Mouse (Mus musculus) megakaryocyte, embryonic 14.5 days (primary cell): ENCODE data around the gene Hyal2. TPM values are rescaled to one million over a fixed set of nuclear protein-coding genes. Genes with fewer than 3 reads are reported as not detected.
A peak's percentile ranks its signal among the peaks of the same experiment; 100 is the strongest.

Experiments
- H3K27me3 ChIP-seq: replicated peaks from 2 replicates; pipeline ENCODE3; 2012; ENCODE audit warnings: inconsistent platforms
- H3K36me3 ChIP-seq: replicated peaks from 2 replicates; pipeline ENCODE3; 2012; ENCODE audit warnings: low read length, inconsistent platforms, mixed read lengths
- H3K4me1 ChIP-seq: 2 replicates; pipeline ENCODE4 v1.6.1; 2012; ENCODE audit warnings: inconsistent platforms
- H3K4me3 ChIP-seq: replicated peaks from 2 replicates; pipeline ENCODE3; 2012; ENCODE audit warnings: moderate library complexity, mild to moderate bottlenecking, inconsistent platforms
- H3K9me3 ChIP-seq: 2 replicates; pipeline ENCODE4 v1.6.1; 2012; ENCODE audit warnings: inconsistent platforms
- FLI1 ChIP-seq: IDR thresholded peaks from 2 replicates; pipeline ENCODE4 v1.6.1; 2012; ENCODE audit warnings: low read length, inconsistent platforms, mixed read lengths
- GATA1 ChIP-seq: IDR thresholded peaks from 3 replicates; pipeline ENCODE4 v1.6.1; 2012; ENCODE audit warnings: mixed read lengths, low read length, inconsistent platforms, borderline replicate concordance
- polyA plus RNA-seq: library from polyadenylated mRNA; stranded (reverse); fragments of >175 nt; gene quantifications from 2 replicates; pipeline ENCODE4 v1.2.3, GENCODE M21; 2012; ENCODE audit warnings: low replicate concordance; ENCODE audit not compliant: insufficient read depth

The Hyal2 gene
- polyA plus RNA-seq, 1 experiment: 11.8 TPM

GRCm38 (mm10) chr9:107587833-107588639, 20.3 kb downstream of the Hyal2 start:
- H3K9me3 ChIP-seq: no peaks in the 10 kb centered on the region
- TF ChIP-seq GATA1: no peak
- no peak for TF ChIP-seq FLI1
- peaks cover 58% of the 10 kb centered on the region for H3K36me3 ChIP-seq
- peak overlapping the region; percentile 96 for H3K4me3 ChIP-seq
- H3K27me3 ChIP-seq: no peaks in the 10 kb centered on the region
- peaks cover 70% of the 10 kb centered on the region for H3K4me1 ChIP-seq

- no peaks in the 10 kb centered on the region for H3K9me3 ChIP-seq
- no peaks in the 10 kb centered on the region for H3K27me3 ChIP-seq
- peaks cover 69% of the 10 kb centered on the region for H3K4me1 ChIP-seq
- no peak overlapping the region for H3K4me3 ChIP-seq
- TF ChIP-seq FLI1 (no peak), GATA1 (no peak)
- H3K36me3 ChIP-seq: peaks cover 58% of the 10 kb centered on the region
Observed at GRCm38 (mm10) chr9:107590058-107590772, 22.5 kb downstream of the Hyal2 start.

GRCm38 (mm10) chr9:107590773-107591060, 23.0 kb downstream of the Hyal2 start:
- Histone ChIP-seq H3K36me3 (peaks cover 55% of the 10 kb centered on the region), H3K9me3 (no peaks in the 10 kb centered on the region), H3K4me3 (no peak overlapping the region), H3K4me1 (peaks cover 69% of the 10 kb centered on the region), H3K27me3 (no peaks in the 10 kb centered on the region)
- TF ChIP-seq FLI1: no peak
- no peak for TF ChIP-seq GATA1

GRCm38 (mm10) chr9:107593101-107593976, 25.6 kb downstream of the Hyal2 start:
- TF ChIP-seq FLI1 (no peak), GATA1 (no peak)
- Histone ChIP-seq H3K9me3 (no peaks in the 10 kb centered on the region), H3K36me3 (peaks cover 55% of the 10 kb centered on the region), H3K27me3 (peaks cover 7% of the 10 kb centered on the region), H3K4me1 (peaks cover 63% of the 10 kb centered on the region), H3K4me3 (no peak overlapping the region)

GRCm38 (mm10) chr9:107594281-107595062, 26.7 kb downstream of the Hyal2 start:
- peaks cover 18% of the 10 kb centered on the region for H3K27me3 ChIP-seq
- no peak for TF ChIP-seq FLI1
- TF ChIP-seq GATA1: no peak
- H3K4me1 ChIP-seq: peaks cover 57% of the 10 kb centered on the region
- no peaks in the 10 kb centered on the region for H3K9me3 ChIP-seq
- H3K4me3 ChIP-seq: no peak overlapping the region
- H3K36me3 ChIP-seq: peaks cover 54% of the 10 kb centered on the region

- Histone ChIP-seq H3K36me3 (peaks cover 31% of the 10 kb centered on the region), H3K4me1 (peaks cover 51% of the 10 kb centered on the region), H3K4me3 (no peak overlapping the region), H3K27me3 (peaks cover 41% of the 10 kb centered on the region), H3K9me3 (no peaks in the 10 kb centered on the region)
- no peak for TF ChIP-seq FLI1
- no peak for TF ChIP-seq GATA1
Observed at GRCm38 (mm10) chr9:107596619-107597569, 29.1 kb downstream of the Hyal2 start.

- H3K27me3 ChIP-seq: peaks cover 45% of the 10 kb centered on the region
- H3K36me3 ChIP-seq: peaks cover 18% of the 10 kb centered on the region
- H3K4me1 ChIP-seq: peaks cover 50% of the 10 kb centered on the region
- no peak for TF ChIP-seq FLI1
- no peaks in the 10 kb centered on the region for H3K9me3 ChIP-seq
- no peak overlapping the region for H3K4me3 ChIP-seq
Observed at GRCm38 (mm10) chr9:107598385-107598784, 30.6 kb downstream of the Hyal2 start.

- Histone ChIP-seq H3K9me3 (no peaks in the 10 kb centered on the region), H3K36me3 (peaks cover 8% of the 10 kb centered on the region), H3K4me3 (no peak overlapping the region), H3K27me3 (peaks cover 51% of the 10 kb centered on the region), H3K4me1 (peaks cover 41% of the 10 kb centered on the region)
- TF ChIP-seq FLI1: no peak
Observed at GRCm38 (mm10) chr9:107599433-107599832, 31.7 kb downstream of the Hyal2 start.

GRCm38 (mm10) chr9:107599842-107600241, 32.1 kb downstream of the Hyal2 start:
- Histone ChIP-seq H3K9me3 (no peaks in the 10 kb centered on the region), H3K27me3 (peaks cover 53% of the 10 kb centered on the region), H3K4me3 (no peak overlapping the region), H3K4me1 (peaks cover 41% of the 10 kb centered on the region), H3K36me3 (peaks cover 4% of the 10 kb centered on the region)
- TF ChIP-seq FLI1 (no peak), GATA1 (no peak)
